Mouse (Mus musculus) kidney, embryonic 14.5 days (tissue): ENCODE results near the gene Ift74. TPM values are rescaled to one million over a fixed set of nuclear protein-coding genes. Genes with fewer than 3 reads are reported as not detected.
A peak's percentile ranks its signal among the peaks of the same experiment; 100 is the strongest.

Experiments
- ATAC-seq: fragments of 200-750 bp; cut with Nextera tagmentation; 2 replicates; pipeline ENCODE4 v1.8.0; 2017; ENCODE audit warnings: moderate number of reproducible peaks, mild to moderate bottlenecking, moderate TSS enrichment, moderate library complexity; ENCODE audit not compliant: low FRiP score, low TSS enrichment
- H3K27ac ChIP-seq: fragments of 300-500 bp; sonication (generic); 2 replicates; pipeline ENCODE4 v1.5.1; 2014; ENCODE audit warnings: low read depth, mild to moderate bottlenecking, low read length, moderate library complexity, mixed read lengths
- H3K27me3 ChIP-seq: fragments of 300-500 bp; sonication (generic); 2 replicates; pipeline ENCODE4 v1.6.1; 2014; ENCODE audit warnings: mild to moderate bottlenecking, low read length; ENCODE audit not compliant: control insufficient read depth, insufficient read depth
- H3K36me3 ChIP-seq: fragments of 300-500 bp; sonication (generic); 2 replicates; pipeline ENCODE4 v1.6.1; 2014; ENCODE audit warnings: low read length, mixed read lengths; ENCODE audit not compliant: control insufficient read depth, insufficient read depth
- H3K4me1 ChIP-seq: fragments of 300-500 bp; sonication (generic); 2 replicates; pipeline ENCODE4 v1.6.1; 2014; ENCODE audit warnings: low read length, mixed read lengths; ENCODE audit not compliant: control insufficient read depth, insufficient read depth
- H3K4me2 ChIP-seq: fragments of 300-500 bp; sonication (generic); replicated peaks from 2 replicates; pipeline ENCODE4 v1.6.1; 2014; ENCODE audit warnings: low read depth, mild to moderate bottlenecking, low read length
- H3K4me3 ChIP-seq: fragments of 300-500 bp; sonication (generic); 2 replicates; pipeline ENCODE4 v1.5.1; 2014; ENCODE audit warnings: mild to moderate bottlenecking, low read length
- H3K9ac ChIP-seq: fragments of 300-500 bp; sonication (generic); 2 replicates; pipeline ENCODE4 v1.6.1; 2014; ENCODE audit warnings: low read depth, mild to moderate bottlenecking, low read length, moderate library complexity
- H3K9me3 ChIP-seq: fragments of 300-500 bp; sonication (generic); 2 replicates; pipeline ENCODE4 v1.6.1; 2016; ENCODE audit warnings: low read length; ENCODE audit not compliant: control insufficient read depth
- WGBS: fragments of 180-500 bp; shearing (Covaris S2); extraction: QIAGEN DNeasy Blood & Tissue Kit; methylation state at CpG from one replicate; pipeline ENCODE4 v1.1.7; 2014; 5-methylcytosine and 5-hydroxymethylcytosine counted together
- polyA plus RNA-seq: library from polyadenylated mRNA; unstranded; fragments of >200 nt; fragmentation: Nextera tagmentation; extraction: Ambion mirVana; gene quantifications from 2 replicates; pipeline ENCODE4 v1.2.1, GENCODE M21; 2014

Ift74 gene
- 51.7 and 64.6 TPM in 2 replicates for polyA plus RNA-seq

DNA sequence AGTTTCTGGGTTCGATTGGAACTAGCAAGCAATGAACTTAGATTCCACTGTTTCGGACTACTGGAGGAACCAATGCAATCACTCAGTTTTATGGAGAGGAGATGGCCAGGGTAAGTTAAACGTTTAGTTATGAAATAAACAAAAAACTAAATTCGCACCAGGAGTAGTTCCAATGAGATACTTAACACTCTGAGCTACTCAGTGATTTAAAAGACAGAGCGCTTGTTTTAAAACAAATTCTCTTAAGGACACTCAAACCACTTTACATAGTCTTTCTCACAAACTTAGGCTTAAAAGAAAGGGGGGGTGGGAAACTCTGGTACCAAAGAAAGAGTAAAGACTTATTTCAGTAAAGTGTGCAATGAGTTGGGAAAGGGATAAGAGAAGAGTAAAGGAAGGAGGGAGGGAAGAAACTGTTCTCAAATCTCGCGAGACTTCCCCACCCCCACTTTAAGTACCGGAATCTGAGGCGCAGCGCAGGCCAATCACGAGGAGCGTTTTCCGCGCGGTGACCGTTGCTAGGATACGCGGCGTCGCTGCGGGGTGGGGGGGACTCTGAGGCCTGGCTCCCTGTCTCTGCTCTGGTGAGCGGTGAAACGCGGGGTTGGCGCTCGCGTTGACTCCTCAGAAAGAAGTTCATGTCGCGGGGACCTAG lies at the start of gene Ift74:
Ift74 (plus strand) TSS at position 520 of the 655 bp plus-strand sequence.
- ATAC-seq: peak; percentile 100
- Histone ChIP-seq H3K36me3 (no peaks in the 10 kb centered on the region), H3K4me3 (peak within 1 kb of the TSS; percentile 72), H3K4me2 (peak within 1 kb of the TSS; percentile 69), H3K27me3 (no peaks in the 10 kb centered on the region), H3K9me3 (no peaks in the 10 kb centered on the region), H3K9ac (peak within 1 kb of the TSS; percentile 79), H3K27ac (peak within 1 kb of the TSS; percentile 81), H3K4me1 (peaks cover 6% of the 10 kb centered on the region; the same call in 1 of the 2 replicates)
- 2% methylated on average over 29 of the region's 29 CpGs for WGBS

DNA sequence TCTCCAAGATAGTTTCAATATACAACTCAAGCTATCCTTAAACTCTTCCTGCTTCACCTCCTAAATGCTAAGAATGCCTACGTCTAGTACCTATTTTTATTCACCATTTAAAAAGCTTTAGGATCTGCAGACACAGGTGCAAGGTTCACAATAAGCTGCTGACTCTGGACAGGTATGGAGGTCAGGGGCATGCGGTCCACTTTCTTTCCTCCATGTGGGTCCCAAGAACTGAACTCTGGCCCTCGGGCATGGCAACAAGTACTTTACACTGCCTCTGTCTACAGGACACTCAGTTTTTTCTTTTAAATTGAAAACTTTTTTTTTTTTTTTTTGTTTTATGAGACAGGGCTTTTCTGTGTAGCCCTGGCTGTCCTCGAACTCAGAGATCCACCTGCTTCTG lies 41.6 kb upstream of the Ift74 start:
- Histone ChIP-seq H3K27ac (no peak overlapping the region), H3K9me3 (no peaks in the 10 kb centered on the region), H3K36me3 (peaks cover 55% of the 10 kb centered on the region), H3K4me3 (no peak overlapping the region), H3K4me2 (no peak overlapping the region), H3K27me3 (no peaks in the 10 kb centered on the region), H3K9ac (no peak overlapping the region), H3K4me1 (no peaks in the 10 kb centered on the region)
- WGBS: 93% methylated on average over 4 of the region's 4 CpGs
- no peak for ATAC-seq

DNA sequence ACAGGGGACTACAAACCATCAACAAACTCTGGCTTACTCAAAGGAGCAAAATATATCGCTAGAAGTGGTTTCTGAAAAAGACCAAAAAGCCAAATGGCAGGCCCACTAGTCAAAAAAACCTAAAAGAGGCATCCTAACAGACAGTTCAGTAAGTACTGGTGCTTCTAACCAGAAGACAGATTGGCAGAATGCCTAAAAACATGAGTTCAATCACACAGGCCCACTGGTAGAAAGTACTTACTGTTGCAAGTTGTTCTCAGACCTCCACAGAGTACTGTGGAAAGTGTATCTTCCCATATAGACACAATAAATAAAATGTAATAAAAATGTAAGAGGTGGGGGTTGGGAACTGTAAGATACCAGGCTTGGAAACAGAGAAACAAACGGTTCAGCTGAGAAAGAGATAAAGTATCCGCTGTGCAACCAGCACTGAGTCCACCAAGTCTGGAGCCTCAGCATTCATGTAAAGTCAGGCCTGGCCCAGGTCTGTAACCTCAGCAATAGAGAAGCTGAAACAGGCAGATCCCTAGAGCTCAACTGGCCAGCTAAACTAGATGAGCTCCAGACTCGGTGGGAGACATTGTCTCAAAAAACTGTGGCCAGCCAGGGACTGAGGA lies 22.4 kb upstream of the Ift74 start:
- 0 out of 2 replicates have a peak, but pooled peaks cover 2% of the 10 kb centered on the region for H3K4me1 ChIP-seq
- ATAC-seq: no peak
- H3K36me3 ChIP-seq: no peaks in the 10 kb centered on the region; the same call in 1 of the 2 replicates
- no peak overlapping the region for H3K9ac ChIP-seq
- H3K27ac ChIP-seq: no peak overlapping the region
- no peaks in the 10 kb centered on the region for H3K27me3 ChIP-seq
- H3K4me3 ChIP-seq: no peak overlapping the region
- H3K4me2 ChIP-seq: no peak overlapping the region
- WGBS: 83% methylated on average over 4 of the region's 4 CpGs
- no peaks in the 10 kb centered on the region for H3K9me3 ChIP-seq

DNA sequence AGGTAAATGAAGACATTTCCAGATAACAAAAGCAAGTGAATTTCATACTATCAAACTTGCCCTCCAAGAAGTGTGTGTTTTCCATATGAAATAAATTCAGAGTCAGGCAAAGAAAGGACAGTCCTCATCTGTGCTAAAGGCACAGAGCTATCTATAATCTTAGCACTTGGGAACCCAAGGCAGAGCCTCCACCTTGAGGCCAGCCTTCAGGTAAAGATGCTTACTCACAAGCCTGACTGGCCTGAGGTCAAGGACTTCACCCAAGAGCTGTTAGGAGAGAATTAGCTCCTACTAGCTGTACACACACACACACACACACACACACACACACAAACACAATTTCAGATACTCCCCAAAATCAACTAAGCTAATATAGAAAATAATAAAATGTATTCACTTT lies 21.6 kb upstream of the Ift74 start:
- 0 out of 2 replicates have a peak, but pooled peaks cover 2% of the 10 kb centered on the region for H3K4me1 ChIP-seq
- H3K4me2 ChIP-seq: no peak overlapping the region
- H3K9me3 ChIP-seq: no peaks in the 10 kb centered on the region
- no peak for ATAC-seq
- no peaks in the 10 kb centered on the region; the same call in 1 of the 2 replicates for H3K36me3 ChIP-seq
- no peaks in the 10 kb centered on the region for H3K27me3 ChIP-seq
- no peak overlapping the region for H3K9ac ChIP-seq
- H3K4me3 ChIP-seq: no peak overlapping the region
- H3K27ac ChIP-seq: no peak overlapping the region

DNA sequence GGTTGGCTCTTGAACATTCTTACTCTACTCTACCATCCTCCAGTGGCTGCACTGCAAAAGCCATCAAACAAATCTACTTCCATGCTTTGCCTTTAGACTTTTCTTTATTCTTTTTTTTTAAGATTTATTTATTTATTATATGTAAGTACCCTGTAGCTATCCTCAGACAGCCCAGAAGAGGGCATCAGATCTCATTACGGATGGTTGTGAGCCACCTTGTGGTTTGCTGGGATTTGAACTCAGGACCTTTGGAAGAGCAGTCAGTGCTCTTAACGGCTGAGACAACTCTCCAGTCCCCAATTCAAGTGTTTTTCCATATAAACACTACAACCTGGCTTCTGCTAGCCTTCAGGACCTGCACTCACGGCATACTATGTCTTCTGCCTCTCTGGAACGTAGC lies 12.9 kb upstream of the Ift74 start:
- no peaks in the 10 kb centered on the region for H3K9me3 ChIP-seq
- no peaks in the 10 kb centered on the region for H3K27me3 ChIP-seq
- no peak overlapping the region for H3K27ac ChIP-seq
- no peaks in the 10 kb centered on the region for H3K36me3 ChIP-seq
- H3K4me2 ChIP-seq: peak overlapping the region; percentile 71; the same call in 1 of the 2 replicates
- H3K4me3 ChIP-seq: peak overlapping the region; percentile 83; the same call in 1 of the 2 replicates
- 86% methylated on average over 4 of the region's 4 CpGs for WGBS
- H3K4me1 ChIP-seq: peaks cover 12% of the 10 kb centered on the region; the same call in 1 of the 2 replicates
- no peak overlapping the region for H3K9ac ChIP-seq
- no peak for ATAC-seq

DNA sequence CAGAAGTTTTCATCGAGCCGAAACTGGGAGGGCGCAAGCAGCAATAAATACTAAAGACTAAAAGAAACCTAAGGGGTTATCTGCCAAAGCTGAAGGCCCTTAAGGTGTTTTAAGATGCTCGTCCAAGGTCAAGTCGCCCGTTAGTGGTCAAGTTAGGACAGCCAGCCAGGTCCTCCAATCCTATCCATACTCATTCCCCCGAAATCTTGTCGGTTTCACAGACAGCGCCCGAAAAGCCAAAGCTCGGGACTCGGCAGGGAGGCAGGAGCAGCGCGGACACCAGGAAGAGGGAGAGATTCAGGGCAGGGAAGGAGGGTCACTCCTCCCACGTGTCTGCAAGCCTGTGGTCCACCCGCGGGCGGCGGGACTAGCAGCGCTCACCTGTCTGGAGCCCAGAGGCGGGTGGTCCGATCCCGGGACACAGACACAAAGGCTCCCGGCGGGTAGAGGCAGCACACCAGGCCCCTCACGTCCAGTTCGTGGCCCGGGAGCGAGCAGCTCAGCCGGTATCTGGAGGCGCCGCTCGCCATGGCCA lies 11.7 kb upstream of the Ift74 start:
- Histone ChIP-seq H3K36me3 (no peaks in the 10 kb centered on the region), H3K9ac (peak overlapping the region; percentile 89), H3K27me3 (no peaks in the 10 kb centered on the region), H3K4me1 (peaks cover 12% of the 10 kb centered on the region; the same call in 1 of the 2 replicates), H3K4me2 (peak overlapping the region; percentile 71), H3K4me3 (peak overlapping the region; percentile 83), H3K9me3 (no peaks in the 10 kb centered on the region), H3K27ac (peak overlapping the region; percentile 85)
- peak; percentile 89; the same call in 1 of the 2 replicates for ATAC-seq
- under 1% methylated on average over 32 of the region's 33 CpGs for WGBS

DNA sequence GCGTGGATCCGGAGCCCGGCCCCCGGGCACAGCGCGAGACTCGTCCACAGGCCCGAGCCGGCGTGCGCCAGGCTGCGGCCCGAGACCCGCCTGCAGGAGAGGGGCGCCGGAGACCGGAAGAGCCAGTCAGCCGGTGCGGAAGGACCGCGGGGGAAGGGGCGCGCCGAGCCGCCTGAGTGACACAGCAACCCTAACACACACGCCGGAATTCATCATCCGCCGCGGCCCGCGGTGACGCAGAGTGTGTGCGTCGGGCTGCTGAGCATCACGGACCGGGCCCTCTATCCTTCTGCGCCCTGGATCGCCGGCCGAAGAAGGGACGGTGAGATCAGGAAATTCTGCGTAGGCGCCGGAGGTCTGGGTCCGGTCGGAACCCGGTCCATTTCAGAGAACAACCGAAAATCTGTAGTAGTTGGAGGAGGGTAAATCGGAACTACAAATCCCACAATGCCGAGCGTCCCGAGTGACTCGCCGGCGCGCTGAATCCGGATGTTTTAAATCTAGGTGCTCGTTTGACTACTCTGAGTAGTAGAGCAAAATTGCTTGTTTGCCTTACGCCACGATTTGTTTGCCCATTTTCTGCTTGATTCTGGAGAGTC lies 11.2 kb upstream of the Ift74 start, which contains the start of gene Plaa:
Plaa (minus strand) TSS at position 214 of the 599 bp plus-strand sequence.
- Histone ChIP-seq H3K27ac (peak within 1 kb of the TSS; percentile 85), H3K4me3 (peak within 1 kb of the TSS; percentile 83), H3K9ac (peak within 1 kb of the TSS; percentile 89), H3K9me3 (no peaks in the 10 kb centered on the region), H3K36me3 (no peaks in the 10 kb centered on the region), H3K27me3 (no peaks in the 10 kb centered on the region), H3K4me2 (peak within 1 kb of the TSS; percentile 85), H3K4me1 (peaks cover 12% of the 10 kb centered on the region; the same call in 1 of the 2 replicates)
- WGBS: under 1% methylated on average over 55 of the region's 61 CpGs
- ATAC-seq: peak; percentile 99

DNA sequence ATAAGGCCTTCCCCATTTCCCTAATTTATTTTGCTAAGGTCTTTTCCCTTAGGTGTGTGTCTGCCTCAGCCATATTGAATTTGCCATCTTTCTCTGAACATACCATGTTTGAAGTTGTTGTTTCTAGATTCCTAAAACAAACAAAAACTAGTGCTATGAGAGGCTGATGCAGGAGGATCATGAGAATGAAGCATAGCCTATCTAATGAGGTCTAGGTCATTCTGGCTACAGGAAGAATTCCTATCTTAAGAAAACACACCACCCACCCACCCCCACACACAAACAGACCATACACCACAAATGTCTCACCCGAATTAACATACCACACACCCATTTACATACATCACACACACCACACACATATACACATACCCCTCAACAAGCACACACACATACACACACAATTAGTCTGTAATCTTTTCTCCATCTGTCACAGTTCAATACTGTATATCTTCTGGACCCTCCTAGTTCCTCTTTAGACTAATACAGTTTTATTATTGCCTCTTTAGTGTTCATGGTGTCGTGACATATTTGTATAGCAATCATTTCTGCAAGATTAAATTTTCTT lies 9.8 kb upstream of the Ift74 start:
- no peaks in the 10 kb centered on the region for H3K27me3 ChIP-seq
- WGBS: 87% methylated on average over 2 of the region's 2 CpGs
- H3K27ac ChIP-seq: no peak overlapping the region
- no peak overlapping the region for H3K4me2 ChIP-seq
- H3K4me3 ChIP-seq: no peak overlapping the region
- no peak for ATAC-seq
- H3K9me3 ChIP-seq: no peaks in the 10 kb centered on the region
- no peak overlapping the region for H3K9ac ChIP-seq
- peaks cover 12% of the 10 kb centered on the region; the same call in 1 of the 2 replicates for H3K4me1 ChIP-seq
- no peaks in the 10 kb centered on the region for H3K36me3 ChIP-seq
